Mouse (Mus musculus) urinary bladder, postnatal 4 days (tissue): ENCODE results near the gene Klhdc10.

ENCODE experiments used
- DNase-seq, 2 experiments: peaks; one replicate each; pipeline ENCODE4 v3.0.0; 2021 to 2022; ENCODE audit warnings: low spot score in 2 of 2

Gene Klhdc10

DNA sequence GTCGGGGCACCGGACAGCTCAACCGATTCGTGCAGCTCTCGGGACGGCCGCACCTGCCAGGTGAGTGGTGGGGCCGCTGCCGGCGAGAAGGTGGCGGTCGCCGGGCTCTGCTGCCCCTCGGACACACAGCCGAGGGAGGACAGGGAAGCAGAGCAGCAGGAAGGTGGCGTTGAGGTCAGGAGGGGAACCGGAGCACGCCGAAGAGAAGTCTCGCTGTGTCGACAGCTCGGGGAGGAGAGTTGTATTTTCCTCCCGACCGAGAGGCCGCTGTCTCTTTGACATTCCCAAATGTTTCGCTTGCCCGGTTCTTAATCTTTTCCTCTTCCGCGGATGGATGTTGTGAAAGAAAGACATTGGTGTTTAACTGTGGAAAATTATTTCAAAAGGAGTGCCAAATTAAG is 423 bp downstream of the Klhdc10 start:
- DNase-seq = no peak

DNA sequence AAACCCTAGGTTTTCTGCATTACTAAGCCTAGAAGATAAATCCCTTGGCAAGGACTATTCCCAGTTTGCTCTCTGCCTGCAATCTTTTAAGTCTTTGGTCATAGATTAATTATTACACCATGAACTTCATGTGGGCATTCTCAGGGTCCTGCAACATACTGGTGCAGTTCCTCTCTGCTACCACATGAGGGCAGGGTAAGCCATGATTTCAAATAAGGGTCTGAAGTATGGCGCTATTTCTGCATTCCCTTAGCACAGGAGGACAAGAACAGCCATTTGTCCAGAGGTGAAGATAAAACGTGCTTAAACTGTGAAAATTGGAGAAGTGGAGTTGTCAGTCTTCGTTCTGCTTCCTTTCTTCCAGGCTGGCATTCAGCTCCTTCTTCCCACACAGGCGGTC is 1.8 kb downstream of the Klhdc10 start:
- peak in 1 of 2 experiments; percentile 28 for DNase-seq

DNA sequence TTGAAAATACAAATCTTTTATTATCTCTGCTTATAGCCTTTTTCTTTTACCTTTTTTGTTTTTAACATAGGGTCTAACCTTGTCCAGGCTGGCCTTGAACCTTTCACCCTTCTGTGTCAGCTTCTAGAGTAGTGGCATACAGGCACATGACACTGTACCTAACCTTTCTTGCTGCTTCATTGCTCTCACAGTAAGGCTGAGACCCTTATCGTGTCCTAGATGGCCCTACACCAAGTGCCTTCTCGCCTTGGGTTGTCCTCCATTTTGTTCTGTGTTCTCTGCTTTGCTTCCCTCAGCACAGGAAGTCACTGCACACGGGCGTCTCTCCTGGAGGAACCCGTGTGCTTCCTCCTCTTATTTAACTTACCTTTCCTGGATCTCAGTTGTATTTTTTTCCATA is 3.0 kb downstream of the Klhdc10 start:
- no peak for DNase-seq

DNA sequence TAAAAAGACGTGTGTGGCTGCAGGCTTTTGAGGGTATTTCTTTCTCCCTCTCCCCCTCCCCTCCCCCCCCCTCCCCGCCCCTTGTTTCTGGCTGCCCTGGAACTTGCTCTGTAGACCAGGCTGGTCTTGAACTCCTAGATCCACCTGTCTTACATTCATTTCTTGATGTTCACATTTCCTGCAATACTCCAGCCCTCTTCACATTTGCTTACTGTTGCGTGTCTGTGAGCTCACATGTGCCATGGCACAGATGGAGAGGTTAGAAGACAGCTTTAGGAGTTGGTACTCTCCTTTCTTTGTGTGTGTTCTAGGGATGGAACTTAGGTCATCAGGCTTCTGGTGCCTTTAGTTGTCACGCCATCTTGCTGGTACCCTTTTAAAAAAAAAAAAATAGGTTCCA is 6.6 kb downstream of the Klhdc10 start:
- DNase-seq = no peak

DNA sequence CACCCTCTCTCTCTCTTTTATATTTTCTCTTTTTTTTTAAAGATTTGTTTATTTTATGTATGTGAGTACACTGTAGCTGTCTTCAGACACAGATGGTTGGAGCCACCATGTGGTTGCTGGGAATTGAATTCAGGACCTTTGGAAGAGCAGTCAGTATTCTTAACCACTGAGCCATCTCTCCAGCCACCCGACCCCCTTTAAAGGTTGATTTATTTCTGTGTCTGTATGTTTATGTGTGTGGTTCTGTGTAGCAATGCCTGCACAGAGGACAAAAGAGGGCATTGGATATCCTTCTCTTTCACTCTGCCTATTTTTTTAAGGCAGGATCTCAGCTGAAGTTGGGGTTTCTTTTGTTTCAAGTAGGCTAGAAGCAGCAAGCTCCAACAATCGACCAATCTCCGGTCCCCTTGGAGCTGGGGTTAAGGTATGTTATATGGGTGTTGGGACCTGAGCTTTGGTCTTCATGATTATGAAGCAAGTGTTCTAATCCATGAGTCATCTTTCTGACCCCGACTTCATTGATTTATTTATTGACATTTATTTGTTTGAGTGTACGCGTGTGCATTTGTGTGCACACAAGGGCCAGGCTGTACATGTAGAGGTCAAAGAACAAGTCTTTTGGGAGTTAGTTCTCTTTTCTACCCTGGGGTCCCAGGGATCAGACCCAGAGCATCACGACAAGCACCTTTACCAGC is 7.9 kb downstream of the Klhdc10 start:
- no peak for DNase-seq

DNA sequence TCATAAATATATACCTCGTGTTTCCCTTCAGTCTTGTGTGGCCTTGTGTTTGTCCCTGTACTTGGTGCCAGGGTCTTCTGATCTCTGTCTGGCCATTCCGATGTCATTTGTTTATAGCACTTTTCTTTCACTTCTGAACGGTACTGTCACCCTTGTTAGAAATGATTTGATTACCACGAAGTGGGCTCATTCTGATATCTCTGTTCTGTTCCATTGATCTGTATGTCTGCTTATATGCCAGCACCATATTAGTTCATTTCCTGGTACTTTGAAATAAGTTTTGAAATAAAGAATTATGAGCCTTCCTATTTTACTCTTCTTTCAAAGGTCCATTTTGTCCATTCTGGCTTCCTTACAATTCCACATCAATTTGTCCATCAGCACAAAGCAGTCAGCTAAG is 9.6 kb downstream of the Klhdc10 start:
- no peak for DNase-seq

DNA sequence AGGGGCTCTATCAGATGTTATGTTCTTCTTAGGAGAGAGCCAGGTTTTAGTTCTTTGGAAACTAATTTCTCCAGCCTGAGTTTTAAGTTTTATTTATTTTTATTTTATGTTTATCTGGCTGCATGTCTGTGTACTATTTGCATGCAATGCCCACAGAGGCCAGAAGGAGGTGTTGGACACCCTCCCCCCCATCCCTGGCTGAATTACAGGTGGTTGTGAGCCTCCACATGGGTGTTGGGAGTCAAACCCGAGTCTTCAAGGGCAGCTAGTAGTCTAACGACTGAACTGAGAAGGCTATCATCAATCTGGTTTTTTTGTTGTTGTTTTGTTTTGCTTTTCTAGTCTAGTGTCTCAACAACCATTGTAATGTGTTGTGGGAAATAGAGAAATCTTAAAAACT is 14.5 kb downstream of the Klhdc10 start:
- no peak for DNase-seq

DNA sequence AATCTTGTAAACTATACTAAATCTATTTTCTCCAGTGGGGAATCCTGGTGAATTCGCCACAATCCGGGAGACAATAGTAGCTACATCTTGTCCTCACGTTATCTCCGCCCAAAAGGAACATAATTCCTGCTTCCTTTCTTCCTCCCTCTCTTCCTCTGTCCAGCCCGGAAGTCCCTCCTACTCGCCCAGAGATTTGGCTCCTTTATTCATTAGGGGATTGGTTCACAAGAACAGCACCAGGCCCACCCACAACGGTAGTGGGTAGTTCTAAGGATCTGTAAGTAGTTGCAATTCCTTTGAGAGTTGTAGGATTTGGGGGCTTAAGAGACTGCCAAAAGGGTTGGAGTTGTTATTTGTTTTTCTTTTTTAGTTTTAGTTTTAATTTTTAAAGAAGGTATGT is 15.1 kb downstream of the Klhdc10 start:
- DNase-seq = no peak

DNA sequence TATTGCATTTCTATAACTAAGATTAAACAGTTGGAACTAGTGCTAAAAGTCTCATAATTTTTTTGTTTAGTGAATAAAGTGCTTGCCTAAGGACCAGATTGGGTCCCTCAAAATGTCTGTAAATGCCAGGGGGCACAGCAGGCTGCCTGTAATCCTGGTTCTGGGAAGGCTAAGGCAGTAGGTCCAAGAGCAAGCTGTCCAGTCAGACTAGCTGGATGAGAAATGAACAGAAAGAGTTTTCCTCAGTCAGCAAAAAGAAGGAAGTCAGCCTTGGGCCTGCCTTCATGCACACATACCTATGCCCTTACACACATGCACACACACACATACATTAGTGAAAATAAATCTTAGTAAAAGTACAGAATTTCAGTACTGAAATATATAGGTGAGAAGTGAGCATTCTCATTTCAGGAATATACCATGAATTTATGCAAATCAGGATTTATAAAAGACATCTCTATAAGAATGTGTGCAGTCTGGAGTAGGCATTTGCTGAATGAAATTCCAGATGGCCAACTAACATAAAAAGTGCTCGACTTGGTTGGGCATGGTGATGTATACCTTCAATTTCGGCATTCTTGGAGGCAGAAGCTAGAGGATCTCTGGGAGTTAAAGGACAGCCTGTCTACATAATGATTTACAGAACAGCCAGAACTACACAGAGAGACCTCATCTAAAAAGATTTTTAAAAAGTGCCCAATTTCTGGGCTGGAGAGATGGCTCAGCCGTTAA is 31.0 kb downstream of the Klhdc10 start:
- no peak for DNase-seq

DNA sequence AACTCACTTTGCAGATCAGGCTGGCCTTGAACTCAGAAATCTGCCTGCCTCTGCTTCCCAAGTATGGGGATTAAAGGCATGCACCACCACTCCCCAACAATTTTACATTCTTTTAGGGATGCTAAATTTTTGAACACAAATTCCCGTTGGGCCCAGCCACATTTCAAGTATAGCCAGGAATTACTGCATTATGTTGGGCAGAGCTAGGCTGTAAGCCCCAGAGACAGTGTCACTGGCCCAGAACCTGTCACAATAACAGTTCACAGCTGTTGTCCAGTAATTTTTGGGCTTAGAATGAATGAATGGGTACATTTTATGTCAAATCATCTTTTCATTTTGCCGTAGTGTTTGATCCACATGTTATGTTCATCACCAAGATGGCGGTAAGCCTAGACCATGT is 34.8 kb downstream of the Klhdc10 start:
- no peak for DNase-seq

DNA sequence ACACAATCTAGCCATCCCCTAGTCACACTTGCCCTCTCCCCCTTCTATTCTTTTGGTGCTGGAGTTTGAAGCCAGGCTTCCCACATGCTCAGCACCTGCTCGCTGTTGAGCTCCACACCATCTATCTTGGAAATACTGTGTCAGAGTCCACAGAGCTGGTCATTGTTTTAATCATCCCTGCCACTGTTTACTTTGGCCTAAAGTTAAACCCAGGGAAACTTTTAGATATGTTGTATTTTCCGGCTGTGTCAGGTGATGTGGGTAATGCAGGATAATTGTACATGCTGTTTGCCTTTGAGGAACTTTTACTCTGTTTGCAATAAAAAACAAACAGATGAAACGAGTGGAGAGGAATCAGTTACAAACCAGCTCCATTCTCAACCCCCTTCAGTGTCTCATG is 35.4 kb downstream of the Klhdc10 start:
- DNase-seq = no peak

DNA sequence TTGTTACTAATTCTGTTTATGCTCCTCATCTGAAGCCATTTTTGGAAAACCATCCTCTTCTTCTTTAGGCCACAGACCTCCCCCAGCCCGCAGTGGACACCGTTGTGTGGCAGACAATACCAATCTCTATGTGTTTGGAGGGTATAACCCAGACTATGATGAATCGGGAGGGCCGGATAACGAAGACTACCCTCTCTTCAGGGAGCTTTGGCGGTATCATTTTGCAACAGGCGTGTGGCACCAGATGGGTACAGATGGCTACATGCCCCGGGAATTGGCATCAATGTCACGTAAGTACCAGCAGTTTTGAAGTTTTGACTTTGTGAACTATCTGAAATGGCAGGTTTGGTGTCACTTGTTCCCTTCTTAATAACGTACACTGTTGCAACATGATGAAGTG is 37.9 kb downstream of the Klhdc10 start:
- DNase-seq = no peak

DNA sequence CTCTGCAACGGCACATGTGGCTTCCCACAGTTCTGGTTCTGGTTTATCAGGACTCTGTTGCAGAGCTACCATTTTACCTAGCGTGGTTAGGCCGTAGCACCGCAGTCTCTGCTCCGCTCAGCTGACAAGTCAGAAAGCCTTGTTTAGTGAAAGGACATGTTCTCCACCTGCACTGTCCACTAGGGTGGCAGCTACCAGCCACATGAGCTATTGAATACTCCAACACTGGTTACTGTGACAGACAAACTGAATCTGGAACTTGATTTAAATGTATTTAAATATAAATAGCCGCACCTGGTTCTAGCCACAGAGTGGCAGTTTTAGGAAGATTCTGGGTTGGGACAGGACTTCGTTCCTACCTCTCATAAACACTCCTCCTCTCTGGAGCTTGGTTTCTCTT is 55.3 kb downstream of the Klhdc10 start:
- no peak for DNase-seq

DNA sequence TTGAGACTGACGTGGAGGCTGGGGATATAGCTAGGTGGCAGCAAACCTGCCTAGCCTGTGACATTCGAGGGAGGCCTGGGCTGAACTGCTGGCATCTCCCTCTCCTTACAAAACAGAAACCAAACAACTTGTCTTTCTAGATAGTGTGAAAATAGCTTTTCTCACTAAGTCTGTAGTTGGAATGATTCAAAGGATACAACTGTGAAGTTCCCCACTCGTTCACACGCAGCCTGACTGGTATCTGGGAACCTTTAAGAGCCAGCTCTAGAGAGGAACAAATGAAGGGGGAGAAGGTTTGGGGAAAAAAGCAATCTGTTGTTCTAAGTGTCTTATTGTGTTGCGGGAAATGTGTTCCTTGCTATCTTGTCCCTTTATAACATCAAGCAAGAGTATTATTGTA is 57.0 kb downstream of the Klhdc10 start:
- no peak for DNase-seq

DNA sequence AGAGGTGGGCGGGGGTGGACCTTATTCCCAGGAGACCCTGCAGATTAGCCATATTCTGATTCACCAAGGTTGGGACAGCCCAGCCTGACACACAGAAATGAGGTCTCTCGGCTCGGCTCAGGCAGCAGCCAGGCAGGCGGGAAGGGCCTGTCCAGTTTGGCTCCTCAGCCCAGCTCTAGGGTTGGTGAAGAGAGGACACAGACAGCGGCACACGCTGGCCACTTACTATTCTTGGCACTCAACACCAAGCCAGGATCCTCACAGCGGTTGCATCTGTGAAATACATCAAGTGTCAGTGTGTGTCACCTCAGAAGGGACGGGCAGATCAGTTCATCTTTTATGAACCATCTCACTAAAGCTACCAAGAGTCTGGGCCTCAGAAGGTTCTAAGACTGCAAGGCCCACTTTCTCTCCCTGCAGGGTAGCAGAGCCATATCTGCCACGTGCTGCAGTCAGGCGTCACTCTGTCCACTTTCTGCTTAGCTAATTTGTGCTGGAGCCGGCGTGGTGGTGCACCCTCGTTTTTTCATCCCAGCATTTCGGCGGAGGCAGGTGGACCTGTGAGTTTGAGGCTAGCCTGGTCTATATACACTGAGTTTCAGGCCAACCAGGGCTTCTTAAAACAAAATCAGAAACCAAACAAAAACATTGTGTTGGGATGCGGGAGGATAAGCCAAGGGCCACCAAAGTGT is 57.5 kb downstream of the Klhdc10 start:
- no peak for DNase-seq

DNA sequence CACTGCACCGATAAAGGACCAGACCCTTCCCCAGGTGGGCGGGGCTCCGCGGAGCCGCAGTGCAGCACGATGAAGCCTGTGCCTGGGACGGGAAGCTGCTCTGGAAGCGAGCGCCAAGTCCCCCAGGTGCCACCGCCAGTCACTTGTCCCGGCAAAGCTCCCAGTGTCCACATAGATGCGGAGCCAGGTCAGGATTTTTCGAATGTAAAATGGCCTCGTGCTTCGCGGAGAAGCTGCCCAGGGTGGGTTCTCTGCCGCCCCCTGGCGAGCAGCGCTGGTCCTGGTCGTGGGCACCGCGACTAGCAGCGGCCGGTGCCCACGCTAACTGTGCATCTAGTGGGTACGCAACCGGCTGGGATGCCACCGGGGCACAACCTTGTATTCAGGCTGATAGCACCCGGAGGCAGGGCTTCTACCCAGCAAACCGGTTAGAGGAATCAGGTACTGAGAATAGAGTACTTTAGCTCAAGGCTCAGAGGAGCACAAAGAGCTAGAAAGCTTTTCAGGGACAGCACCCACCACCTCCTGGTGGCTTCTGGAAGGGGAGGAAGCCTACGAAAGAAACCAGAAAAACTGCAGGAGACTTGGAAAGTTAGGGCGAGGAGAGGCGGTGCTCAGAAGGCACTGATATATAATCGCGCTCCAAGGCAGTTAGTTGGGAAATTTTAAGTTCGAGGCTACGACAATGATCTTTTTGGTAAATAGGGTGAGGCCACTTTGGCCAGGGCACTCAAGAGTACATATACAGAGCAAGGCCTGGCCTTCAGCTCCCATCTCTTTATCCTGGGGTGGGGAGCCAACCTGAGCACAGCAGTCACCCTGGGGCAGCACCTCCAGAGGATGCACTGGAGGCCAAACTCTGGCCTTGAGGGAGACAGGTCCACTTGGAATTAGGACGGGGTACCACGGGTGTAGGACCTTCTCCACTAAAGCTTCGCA is 58.4 kb downstream of the Klhdc10 start:
- peak; percentile 69 to 85 for DNase-seq

DNA sequence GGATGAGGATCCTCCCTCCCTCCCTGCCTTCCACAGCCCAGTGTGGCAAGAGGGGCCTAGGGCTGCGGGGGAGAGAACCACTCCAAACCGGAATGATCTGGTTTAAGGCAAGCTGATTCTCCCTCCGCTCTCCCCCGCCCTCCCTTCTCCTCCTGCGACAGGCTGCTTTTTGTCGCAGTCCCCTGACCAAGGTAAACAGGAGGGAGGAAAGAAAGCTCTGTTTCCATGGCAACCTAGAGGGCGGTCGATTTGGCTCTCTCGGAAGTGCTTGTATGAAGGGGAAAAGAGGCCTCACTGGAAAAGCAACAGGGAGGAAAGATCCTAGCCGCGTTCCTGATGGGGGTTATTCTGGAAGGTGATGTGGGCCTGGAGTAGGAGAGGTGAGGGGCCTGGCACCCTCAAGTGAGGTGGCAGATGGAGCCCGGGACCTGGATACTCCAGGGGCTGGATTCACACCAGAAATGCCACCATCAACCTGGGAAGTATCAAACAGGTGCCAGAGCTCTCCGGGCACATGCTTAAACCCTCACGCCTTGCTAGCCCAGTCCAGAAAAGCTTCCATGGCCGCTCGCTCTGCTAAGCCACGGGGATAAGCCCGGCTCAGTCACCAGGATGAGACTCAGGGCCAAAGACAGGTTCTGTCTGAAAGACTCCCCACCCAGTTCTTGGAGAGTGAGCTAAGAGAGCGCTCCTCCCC is 59.2 kb downstream of the Klhdc10 start:
- peak in 1 of 2 experiments; percentile 60 for DNase-seq

DNA sequence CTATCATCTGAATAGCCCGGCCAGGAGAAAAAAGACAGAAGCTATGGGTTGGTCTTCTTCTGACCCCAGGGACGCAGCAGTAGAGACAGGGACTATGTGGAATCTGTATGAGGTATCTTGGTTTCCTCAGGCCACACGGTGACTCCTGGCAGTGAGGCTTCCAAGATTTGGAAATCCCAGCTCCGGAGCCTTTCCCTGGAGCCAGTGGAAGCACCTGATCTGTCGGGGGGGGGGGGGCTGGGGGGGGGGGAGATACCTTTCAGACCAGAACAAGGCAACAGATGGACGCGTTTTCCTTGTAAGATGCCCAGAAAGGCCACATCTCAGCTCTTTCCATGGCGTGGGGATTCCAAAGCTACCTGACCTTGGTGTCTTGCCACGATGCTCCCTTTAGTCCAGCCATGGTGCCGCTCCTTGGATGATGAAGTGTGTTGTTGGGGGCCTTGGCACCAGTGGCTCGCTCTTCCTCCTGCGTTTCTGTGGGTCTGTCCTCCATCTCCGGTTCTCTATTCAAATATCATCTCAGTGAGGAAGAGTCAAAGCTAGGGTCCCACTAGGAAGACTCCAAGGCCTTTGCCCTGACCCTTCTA is 60.2 kb downstream of the Klhdc10 start:
- DNase-seq = no peak

DNA sequence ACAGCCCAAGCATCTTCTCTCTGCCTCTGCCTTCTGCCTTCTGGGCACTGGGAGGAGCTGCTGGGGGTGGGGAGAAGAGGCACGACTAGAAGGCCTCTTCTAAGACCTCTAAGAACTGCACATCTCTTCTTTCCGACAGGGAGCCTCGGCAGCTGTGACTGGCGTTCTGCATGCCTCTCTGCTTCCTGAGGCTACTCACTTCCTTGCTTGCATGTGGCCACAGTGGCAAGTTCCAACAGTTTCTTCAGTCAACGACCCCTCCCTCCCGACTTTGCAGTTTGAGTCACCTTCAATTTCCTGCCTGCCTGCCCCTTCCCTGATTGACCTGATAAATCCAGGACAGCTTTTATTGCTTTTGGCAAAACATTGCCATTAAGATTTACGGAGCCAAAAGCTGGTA is 61.2 kb downstream of the Klhdc10 start:
- DNase-seq = no peak

DNA sequence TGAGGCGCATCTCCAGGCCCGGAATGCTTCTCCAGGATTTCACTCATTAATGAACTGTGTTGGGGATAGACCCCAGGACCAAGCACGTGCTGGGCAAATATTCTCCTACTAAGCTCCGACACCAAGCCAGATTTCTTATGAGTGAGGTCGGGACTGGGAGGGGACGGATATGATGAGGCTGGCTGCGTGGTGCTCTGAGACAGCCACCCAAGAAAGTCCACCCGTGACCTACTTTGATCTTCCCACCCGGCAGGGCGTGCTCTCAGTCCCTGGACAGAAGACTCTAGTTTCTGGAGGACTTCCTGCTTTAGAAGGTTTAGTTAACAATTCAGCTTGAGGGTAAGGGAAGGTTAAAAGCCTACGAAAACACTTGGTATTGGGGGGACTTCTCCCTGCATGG is 63.9 kb downstream of the Klhdc10 start:
- no peak for DNase-seq

DNA sequence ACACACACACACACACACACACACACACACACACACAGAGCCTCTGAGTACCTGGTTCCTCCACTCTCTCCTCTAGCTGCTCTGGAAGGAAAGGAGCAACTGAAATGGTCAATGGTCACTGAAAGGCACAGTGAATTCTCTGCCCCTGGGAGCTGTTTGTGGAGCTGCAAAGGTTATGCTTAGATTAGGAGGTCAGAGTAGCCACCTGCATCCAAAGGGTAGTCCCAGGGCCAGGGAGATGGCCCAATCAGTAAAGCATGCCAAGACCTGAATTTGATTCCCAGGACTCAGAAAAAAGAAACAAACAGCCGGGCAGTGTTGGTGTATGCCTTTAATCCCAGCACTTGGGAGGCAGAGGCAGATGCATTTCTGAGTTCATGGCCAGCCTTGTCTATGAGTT is 66.4 kb downstream of the Klhdc10 start:
- DNase-seq = no peak
